Mouse (Mus musculus): ENCODE data around the gene Mc3r.

GRCm38 (mm10) chr2:172222891-172223290 is 25.4 kb upstream of the Mc3r start:
- TF ChIP-seq CTCF (IDR thresholded peaks at IDR 0.05; ENCODE audit: extremely low read depth, insufficient read length, insufficient replicate concordance, low read depth, low read length) (no peak), POLR2A (IDR thresholded peaks at IDR 0.05; ENCODE audit: low read depth, low read length) (no peak)

Data from small intestine, adult 2 months (tissue).